Mouse (Mus musculus) MEL-GATA-1-ER (cell line): ENCODE measurements around the gene A430005L14Rik.
"Not testable (repeated sequence)": the region's sequence is repeated elsewhere in the genome, so short reads cannot be mapped to it uniquely, and the experiment has no call there.

Experiments used
- DNase-seq: peaks from one replicate; pipeline ENCODE4 v3.0.0-alpha.2; 2012; ENCODE audit warnings: low read depth; ENCODE audit errors: extremely low read depth

The A430005L14Rik gene

GRCm38 (mm10) chr4:153956569-153957405 is at the start of gene A430005L14Rik:
A430005L14Rik (plus strand) TSS chr4:153957237.
- peak; percentile 87 for DNase-seq

GRCm38 (mm10) chr4:153907573-153907972 is 49.5 kb upstream of the A430005L14Rik start:
- DNase-seq: no peak

- no peak for DNase-seq
Measured at GRCm38 (mm10) chr4:153913635-153914034, 43.4 kb upstream of the A430005L14Rik start.

GRCm38 (mm10) chr4:153917773-153918500 is 39.1 kb upstream of the A430005L14Rik start:
- DNase-seq: no peak

- DNase-seq: no peak
Measured at GRCm38 (mm10) chr4:153920517-153921233, 36.4 kb upstream of the A430005L14Rik start.

GRCm38 (mm10) chr4:153922090-153922489 is 34.9 kb upstream of the A430005L14Rik start:
- DNase-seq: not testable (repeated sequence)

- no peak for DNase-seq
Measured at GRCm38 (mm10) chr4:153928772-153929299, 28.2 kb upstream of the A430005L14Rik start.

GRCm38 (mm10) chr4:153929425-153929824 is 27.6 kb upstream of the A430005L14Rik start:
- no peak for DNase-seq

GRCm38 (mm10) chr4:153929921-153930320 is 27.1 kb upstream of the A430005L14Rik start:
- no peak for DNase-seq

- no peak for DNase-seq
Measured at GRCm38 (mm10) chr4:153943243-153943642, 13.8 kb upstream of the A430005L14Rik start.

GRCm38 (mm10) chr4:153944261-153944660 is 12.8 kb upstream of the A430005L14Rik start:
- DNase-seq: no peak

GRCm38 (mm10) chr4:153945741-153946140 is 11.3 kb upstream of the A430005L14Rik start:
- DNase-seq: no peak

GRCm38 (mm10) chr4:153950372-153950771 is 6.7 kb upstream of the A430005L14Rik start:
- DNase-seq: no peak

GRCm38 (mm10) chr4:153951150-153951549 is 5.9 kb upstream of the A430005L14Rik start:
- DNase-seq: no peak

GRCm38 (mm10) chr4:153951692-153952091 is 5.3 kb upstream of the A430005L14Rik start:
- no peak for DNase-seq

GRCm38 (mm10) chr4:153955651-153956050 is 1.4 kb upstream of the A430005L14Rik start:
- no peak for DNase-seq

- peak; percentile 24 for DNase-seq
Measured at GRCm38 (mm10) chr4:153957444-153958250, 610 bp downstream of the A430005L14Rik start.

GRCm38 (mm10) chr4:153962631-153963030 is 5.6 kb downstream of the A430005L14Rik start:
- DNase-seq: no peak

GRCm38 (mm10) chr4:153966651-153967050 is 9.6 kb downstream of the A430005L14Rik start:
- DNase-seq: no peak

- no peak for DNase-seq
Measured at GRCm38 (mm10) chr4:153967556-153967955, 10.5 kb downstream of the A430005L14Rik start.

GRCm38 (mm10) chr4:153968063-153968462 is 11.0 kb downstream of the A430005L14Rik start:
- DNase-seq: no peak
